Mouse (Mus musculus) kidney, postnatal 0 days (tissue): Measurements from ENCODE around the gene Zbtb44. TPM values are rescaled to one million over a fixed set of nuclear protein-coding genes. Genes with fewer than 3 reads are reported as not detected.

Source experiments
- ATAC-seq: fragments of 200-750 bp; cut with Nextera tagmentation; replicated peaks from 2 replicates; pipeline ENCODE4 v1.8.0; 2017; ENCODE audit warnings: low read depth, moderate number of reproducible peaks, moderate TSS enrichment, moderate library complexity; ENCODE audit not compliant: low FRiP score
- DNase-seq: peaks from one replicate; pipeline ENCODE4 v3.0.0-alpha.2; 2016; ENCODE audit warnings: low spot score
- H3K27ac ChIP-seq: fragments of 300-500 bp; sonication (generic); 2 replicates; pipeline ENCODE4 v1.5.1; 2014; ENCODE audit warnings: mild to moderate bottlenecking
- H3K27me3 ChIP-seq: fragments of 300-500 bp; sonication (generic); 2 replicates; pipeline ENCODE4 v1.6.1; 2014; ENCODE audit warnings: low read length, mixed read lengths; ENCODE audit not compliant: insufficient read depth
- H3K36me3 ChIP-seq: fragments of 300-500 bp; sonication (generic); 2 replicates; pipeline ENCODE4 v1.6.1; 2014; ENCODE audit warnings: low read length, mixed read lengths; ENCODE audit not compliant: insufficient read depth
- H3K4me1 ChIP-seq: fragments of 300-500 bp; sonication (generic); replicated peaks from 2 replicates; pipeline ENCODE4 v1.6.1; 2014; ENCODE audit warnings: antibody characterized with exemption, low read length, mixed read lengths; ENCODE audit not compliant: insufficient read depth
- H3K4me2 ChIP-seq: fragments of 300-500 bp; sonication (generic); 2 replicates; pipeline ENCODE4 v1.6.1; 2014; ENCODE audit warnings: mild to moderate bottlenecking, low read length, moderate library complexity, mixed read lengths
- H3K4me3 ChIP-seq: fragments of 300-500 bp; sonication (generic); replicated peaks from 2 replicates; pipeline ENCODE4 v1.5.1; 2014; ENCODE audit warnings: low read depth, low read length
- H3K9ac ChIP-seq: fragments of 300-500 bp; sonication (generic); 2 replicates; pipeline ENCODE4 v1.6.1; 2014; ENCODE audit warnings: low read depth, low read length
- H3K9me3 ChIP-seq: fragments of 300-500 bp; sonication (generic); replicated peaks from 2 replicates; pipeline ENCODE4 v1.6.1; 2016; ENCODE audit warnings: low read length, inconsistent platforms, mixed read lengths
- CTCF ChIP-seq: IDR thresholded peaks from 2 replicates; pipeline ENCODE4 v1.5.1; 2016; ENCODE audit warnings: antibody characterized with exemption, low read depth, mild to moderate bottlenecking, moderate library complexity
- WGBS: fragments of 180-500 bp; shearing (Covaris S2); extraction: QIAGEN DNeasy Blood & Tissue Kit; methylation state at CpG from one replicate; pipeline ENCODE4 v1.1.7; 2014; 5-methylcytosine and 5-hydroxymethylcytosine counted together
- polyA plus RNA-seq: library from polyadenylated mRNA; unstranded; fragments of >200 nt; fragmentation: Nextera tagmentation; extraction: Ambion mirVana; gene quantifications from 2 replicates; pipeline ENCODE4 v1.2.1, GENCODE M21; 2015

The Zbtb44 gene
- polyA plus RNA-seq, 1 experiment from 2014 or later: 9.8 TPM

- no peak overlapping the region for H3K9ac ChIP-seq
- H3K9me3 ChIP-seq: no peaks in the 10 kb centered on the region
- ATAC-seq (no peak), DNase-seq (no peak)
- no peak overlapping the region for H3K4me2 ChIP-seq
- H3K4me3 ChIP-seq: no peak overlapping the region
- no peaks in the 10 kb centered on the region for H3K4me1 ChIP-seq
- no peaks in the 10 kb centered on the region for H3K27me3 ChIP-seq
- no peak for TF ChIP-seq CTCF
- peaks cover 5% of the 10 kb centered on the region; the same call in 1 of the 2 replicates for H3K36me3 ChIP-seq
- 51% methylated on average over 2 of the region's 2 CpGs for WGBS
- no peak overlapping the region for H3K27ac ChIP-seq
Measured at GRCm38 (mm10) chr9:31058723-31059122, 28.3 kb downstream of the Zbtb44 start.

- no peak overlapping the region for H3K4me2 ChIP-seq
- no peaks in the 10 kb centered on the region for H3K4me1 ChIP-seq
- H3K4me3 ChIP-seq: no peak overlapping the region
- TF ChIP-seq CTCF: no peak
- no peak for DNase-seq
- no peak overlapping the region for H3K9ac ChIP-seq
- peaks cover 19% of the 10 kb centered on the region; the same call in 1 of the 2 replicates for H3K36me3 ChIP-seq
- no peak overlapping the region for H3K27ac ChIP-seq
- no peaks in the 10 kb centered on the region for H3K9me3 ChIP-seq
- WGBS: 94% methylated on average over 8 of the region's 8 CpGs
- no peaks in the 10 kb centered on the region for H3K27me3 ChIP-seq
- no peak for ATAC-seq
Measured at GRCm38 (mm10) chr9:31070706-31071105, 40.3 kb downstream of the Zbtb44 start.

GRCm38 (mm10) chr9:31072256-31072655, 41.8 kb downstream of the Zbtb44 start:
- ATAC-seq: no peak

GRCm38 (mm10) chr9:31073797-31074196, 43.4 kb downstream of the Zbtb44 start:
- Histone ChIP-seq H3K4me2 (no peak overlapping the region), H3K4me3 (no peak overlapping the region), H3K9me3 (no peaks in the 10 kb centered on the region), H3K27ac (no peak overlapping the region), H3K36me3 (peaks cover 9% of the 10 kb centered on the region; the same call in 1 of the 2 replicates), H3K9ac (no peak overlapping the region), H3K4me1 (no peaks in the 10 kb centered on the region), H3K27me3 (no peaks in the 10 kb centered on the region)
- 82% methylated on average over 7 of the region's 7 CpGs for WGBS
- DNase-seq (no peak), ATAC-seq (no peak)
- no peak for TF ChIP-seq CTCF

More at GRCm38 (mm10) chr9:31072256-31072655, 41.8 kb downstream of the Zbtb44 start:
- Histone ChIP-seq H3K4me1 (no peaks in the 10 kb centered on the region), H3K9ac (no peak overlapping the region), H3K27ac (no peak overlapping the region), H3K27me3 (no peaks in the 10 kb centered on the region), H3K4me3 (no peak overlapping the region), H3K9me3 (no peaks in the 10 kb centered on the region), H3K4me2 (no peak overlapping the region), H3K36me3 (peaks cover 15% of the 10 kb centered on the region; the same call in 1 of the 2 replicates)
- WGBS: 86% methylated on average over 5 of the region's 5 CpGs
- TF ChIP-seq CTCF: no peak
- no peak for DNase-seq

GRCm38 (mm10) chr9:31074836-31075235, 44.4 kb downstream of the Zbtb44 start:
- Histone ChIP-seq H3K4me1 (no peaks in the 10 kb centered on the region), H3K4me3 (no peak overlapping the region), H3K27me3 (no peaks in the 10 kb centered on the region), H3K9ac (no peak overlapping the region), H3K36me3 (peaks cover 5% of the 10 kb centered on the region; the same call in 1 of the 2 replicates), H3K27ac (no peak overlapping the region), H3K4me2 (no peak overlapping the region), H3K9me3 (no peaks in the 10 kb centered on the region)
- no peak for TF ChIP-seq CTCF
- DNase-seq (no peak), ATAC-seq (no peak)
- 78% methylated on average over 10 of the region's 10 CpGs for WGBS

- 55% methylated on average over 6 of the region's 6 CpGs for WGBS
- Histone ChIP-seq H3K4me1 (no peaks in the 10 kb centered on the region), H3K36me3 (no peaks in the 10 kb centered on the region), H3K4me3 (no peak overlapping the region), H3K27ac (no peak overlapping the region), H3K9me3 (no peaks in the 10 kb centered on the region), H3K27me3 (no peaks in the 10 kb centered on the region), H3K9ac (no peak overlapping the region), H3K4me2 (no peak overlapping the region)
- no peak for DNase-seq
- no peak for ATAC-seq
- no peak for TF ChIP-seq CTCF
Measured at GRCm38 (mm10) chr9:31080726-31081125, 50.3 kb downstream of the Zbtb44 start.
